In genomic region chr16:43540108-43540507, GRCm38 (mm10) we compare ENCODE assay signal across 8 mouse cellular contexts.
DNase-seq lines count a peak whose midpoint lies in the region; ATAC-seq lines count a peak whose summit lies in the region.

No protein-coding gene starts in this region.

- H3K9ac ChIP-seq in forebrain, embryonic 11.5 days (ENCODE audit: low read length): no peak overlapping the region
- H3K9ac ChIP-seq in forebrain, embryonic 16.5 days (replicated peaks; ENCODE audit: low read depth, low read length): no peak overlapping the region

- H3K4me1 ChIP-seq in forebrain, embryonic 11.5 days (replicated peaks; ENCODE audit: control insufficient read depth, insufficient read depth, low read length): no peaks in the 10 kb centered on the region
- H3K4me1 ChIP-seq in forebrain, embryonic 10.5 days: no peaks in the 10 kb centered on the region
- H3K4me1 ChIP-seq in forebrain, embryonic 16.5 days (replicated peaks; ENCODE audit: control insufficient read depth, insufficient read depth, low read length): peaks cover 15% of the 10 kb centered on the region; the same call in 1 of the 2 replicates

- no peaks in the 10 kb centered on the region for H3K9me3 ChIP-seq in forebrain, embryonic 11.5 days (ENCODE audit: control insufficient read depth, low read length)
- no peaks in the 10 kb centered on the region for H3K9me3 ChIP-seq in forebrain, embryonic 10.5 days
- no peaks in the 10 kb centered on the region for H3K9me3 ChIP-seq in forebrain, embryonic 16.5 days (ENCODE audit: control insufficient read depth, low read length)

- no peak overlapping the region for H3K4me2 ChIP-seq in forebrain, embryonic 11.5 days (ENCODE audit: low read depth, low read length, severe bottlenecking)
- no peak overlapping the region for H3K4me2 ChIP-seq in forebrain, embryonic 16.5 days (ENCODE audit: low read length)

- no peaks in the 10 kb centered on the region for H3K36me3 ChIP-seq in forebrain, embryonic 11.5 days (ENCODE audit: control insufficient read depth, insufficient read depth, low read length)
- no peaks in the 10 kb centered on the region for H3K36me3 ChIP-seq in forebrain, embryonic 10.5 days (replicated peaks)
- H3K36me3 ChIP-seq in forebrain, embryonic 16.5 days (ENCODE audit: control insufficient read depth, insufficient read depth): no peaks in the 10 kb centered on the region

- DNase-seq in forebrain, embryonic 11.5 days (ENCODE audit: low spot score): no peak
- no peak for DNase-seq in forebrain, embryonic 10.5 days (ENCODE audit: extremely low spot score, low spot score)
- peak; percentile 10 to 11 for DNase-seq in spleen, postnatal 36 days (ENCODE audit: low spot score in 2 of 2)
- DNase-seq in spleen, postnatal 14 days (ENCODE audit: low spot score in 2 of 2): no peak
- DNase-seq in natural killer cell, adult 2 months (ENCODE audit: low spot score in 2 of 2): peak; percentile 2 to 6
- DNase-seq in right cerebral cortex, postnatal 10 days (ENCODE audit: low spot score in 2 of 2): no peak
- DNase-seq in heart, postnatal 4 days: no peak

- H3K27me3 ChIP-seq in forebrain, embryonic 11.5 days (ENCODE audit: control insufficient read depth, insufficient read depth, low read length): no peaks in the 10 kb centered on the region
- H3K27me3 ChIP-seq in forebrain, embryonic 10.5 days (ENCODE audit: poor library complexity, severe bottlenecking): no peaks in the 10 kb centered on the region
- H3K27me3 ChIP-seq in forebrain, embryonic 16.5 days (replicated peaks; ENCODE audit: control insufficient read depth, insufficient read depth, low read length): no peaks in the 10 kb centered on the region

- peak; percentile 73; the same call in 1 of the 2 replicates for ATAC-seq in forebrain, embryonic 11.5 days (replicated peaks; ENCODE audit: low FRiP score)
- peak; percentile 82 for ATAC-seq in forebrain, embryonic 16.5 days

- no peak overlapping the region for H3K27ac ChIP-seq in forebrain, embryonic 11.5 days (ENCODE audit: low read depth, low read length)
- no peak overlapping the region for H3K27ac ChIP-seq in forebrain, embryonic 10.5 days
- no peak overlapping the region; the same call in 1 of the 2 replicates for H3K27ac ChIP-seq in forebrain, embryonic 16.5 days (ENCODE audit: low read length)

- WGBS in forebrain, embryonic 11.5 days: 35% methylated on average over 3 of the region's 3 CpGs
- 35% methylated on average over 3 of the region's 3 CpGs for WGBS in forebrain, embryonic 10.5 days
- 21% methylated on average over 3 of the region's 3 CpGs for WGBS in forebrain, embryonic 16.5 days

- no peak overlapping the region for H3K4me3 ChIP-seq in forebrain, embryonic 11.5 days (ENCODE audit: low read depth, low read length)
- H3K4me3 ChIP-seq in forebrain, embryonic 10.5 days: no peak overlapping the region
- H3K4me3 ChIP-seq in forebrain, embryonic 16.5 days (replicated peaks; ENCODE audit: low read length): no peak overlapping the region

Comparison
In these comparisons a context has a peak if more than half of its experiments do, and no peak if none do; other contexts are left out.
1. DNase-seq: peak in spleen, postnatal 36 days (2 of 2) and natural killer cell, adult 2 months (2 of 2); none in forebrain, embryonic 11.5 days (single experiment), forebrain, embryonic 10.5 days (single experiment), spleen, postnatal 14 days (0 of 2), right cerebral cortex, postnatal 10 days (0 of 2) and heart, postnatal 4 days (single experiment).